In the genomic region with DNA sequence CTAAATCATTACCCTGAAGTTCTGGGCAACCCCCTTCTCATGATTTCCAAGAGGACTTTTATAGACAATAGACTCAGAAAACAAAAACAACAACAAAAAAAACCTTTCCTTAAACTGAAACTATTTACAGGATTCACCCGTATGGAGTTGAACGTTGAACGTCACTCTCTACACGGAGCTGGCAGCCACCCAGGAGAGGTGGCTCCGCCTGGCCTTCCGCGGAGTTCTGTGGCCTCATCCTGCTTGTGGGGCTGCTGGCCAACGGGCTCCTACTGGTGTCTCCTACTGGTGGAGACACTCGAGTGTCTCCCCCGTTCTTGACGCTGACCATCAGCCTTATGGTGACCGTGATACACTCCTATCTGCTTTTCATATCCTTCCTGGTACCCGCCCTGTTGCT, we compare ENCODE assay signal across 16 mouse cellular contexts. TPM values are rescaled to one million over a fixed set of nuclear protein-coding genes. Genes with fewer than 3 reads are reported as not detected.
"Had no signal": no experiment of that assay in that cellular context is flagged by ENCODE, and none has a peak within 500 bp of the region (broad histone marks: within the 10 kb centered on the region; RNA-seq: fewer than 3 reads in every experiment).

No protein-coding gene starts in this region.

- H3K4me2 ChIP-seq: limb, embryonic 15.5 days; liver, embryonic 15.5 days; lung, embryonic 14.5 days; neural tube, embryonic 12.5 days had no signal

- H3K4me1 ChIP-seq: liver, embryonic 15.5 days had no signal

- H3K9me3 ChIP-seq: limb, embryonic 15.5 days; liver, embryonic 15.5 days; midbrain, embryonic 10.5 days; neural tube, embryonic 12.5 days had no signal

- H3K9ac ChIP-seq: limb, embryonic 15.5 days; liver, embryonic 15.5 days; lung, embryonic 14.5 days; neural tube, embryonic 12.5 days had no signal

- H3K4me3 ChIP-seq: limb, embryonic 15.5 days; liver, embryonic 15.5 days; midbrain, embryonic 10.5 days; myocyte; neural tube, embryonic 12.5 days had no signal

- H3K36me3 ChIP-seq: limb, embryonic 15.5 days; liver, embryonic 15.5 days; midbrain, embryonic 10.5 days; neural tube, embryonic 12.5 days had no signal

- H3K27me3 ChIP-seq: limb, embryonic 15.5 days; liver, embryonic 15.5 days; neural tube, embryonic 12.5 days had no signal

- H3K27ac ChIP-seq: hindbrain, postnatal 0 days; limb, embryonic 15.5 days; liver, embryonic 15.5 days; macrophage; neural tube, embryonic 12.5 days had no signal

- DNase-seq: kidney, adult 18-20 months; lung, embryonic 14.5 days; lung, postnatal 10 days; midbrain, embryonic 14.5 days; right cerebral cortex, postnatal 4 days; spleen, adult 18-20 months; thymus, adult 18-20 months; thymus, postnatal 25 days had no signal

RNA-seq across cellular contexts. Expression of a gene that starts 40.3 kb away (rescaled TPM):
- polyA plus RNA-seq: limb, embryonic 11.5 days had no signal
